Mouse (Mus musculus) neural tube, embryonic 15.5 days (tissue): ENCODE results near the gene Olfr975. TPM values are rescaled to one million over a fixed set of nuclear protein-coding genes. Genes with fewer than 3 reads are reported as not detected.
"Not testable (repeated sequence)": the region's sequence is repeated elsewhere in the genome, so short reads cannot be mapped to it uniquely, and the experiment has no call there.

Source experiments
- ATAC-seq: fragments of 200-750 bp; cut with Nextera tagmentation; 2 replicates; pipeline ENCODE4 v1.8.0; 2017; ENCODE audit warnings: mild to moderate bottlenecking, moderate TSS enrichment, moderate library complexity; ENCODE audit not compliant: low FRiP score
- H3K27ac ChIP-seq: fragments of 300-500 bp; sonication (generic); replicated peaks from 2 replicates; pipeline ENCODE4 v1.5.1; 2015; ENCODE audit warnings: mild to moderate bottlenecking, inconsistent platforms
- H3K27me3 ChIP-seq: fragments of 300-500 bp; sonication (generic); replicated peaks from 2 replicates; pipeline ENCODE4 v1.6.1; 2015; ENCODE audit warnings: inconsistent platforms
- H3K36me3 ChIP-seq: fragments of 300-500 bp; sonication (generic); 2 replicates; pipeline ENCODE4 v1.6.1; 2015; ENCODE audit warnings: inconsistent platforms
- H3K4me1 ChIP-seq: fragments of 300-500 bp; sonication (generic); 2 replicates; pipeline ENCODE4 v1.6.1; 2015; ENCODE audit warnings: inconsistent platforms
- H3K4me2 ChIP-seq: fragments of 300-500 bp; sonication (generic); 2 replicates; pipeline ENCODE4 v1.6.1; 2015; ENCODE audit warnings: inconsistent platforms, mild to moderate bottlenecking, moderate library complexity
- H3K4me3 ChIP-seq: fragments of 300-500 bp; sonication (generic); replicated peaks from 2 replicates; pipeline ENCODE4 v1.5.1; 2015; ENCODE audit warnings: mild to moderate bottlenecking, inconsistent platforms
- H3K9ac ChIP-seq: fragments of 300-500 bp; sonication (generic); replicated peaks from 2 replicates; pipeline ENCODE4 v1.6.1; 2015; ENCODE audit warnings: mild to moderate bottlenecking, inconsistent platforms
- H3K9me3 ChIP-seq: fragments of 300-500 bp; sonication (generic); replicated peaks from 2 replicates; pipeline ENCODE4 v1.6.1; 2016; ENCODE audit warnings: inconsistent platforms
- WGBS: fragments of 180-500 bp; shearing (Covaris S2); methylation state at CpG from one replicate; pipeline ENCODE4 v1.1.7; 2015; ENCODE audit warnings: mixed read lengths; 5-methylcytosine and 5-hydroxymethylcytosine counted together
- polyA plus RNA-seq: library from polyadenylated mRNA; unstranded; fragments of >200 nt; fragmentation: Nextera tagmentation; extraction: Ambion mirVana; gene quantifications from 2 replicates; pipeline ENCODE4 v1.2.1, GENCODE M21; 2015

The Olfr975 gene
- not detected in 2 replicates for polyA plus RNA-seq

GRCm38 (mm10) chr9:39951946-39952345 lies at the start of gene Olfr975:
Gene Olfr975, minus strand, starts transcription at chr9:39952046.
- Histone ChIP-seq H3K9ac (no peak within 1 kb of the TSS), H3K4me1 (no peaks in the 10 kb centered on the region), H3K27me3 (no peaks in the 10 kb centered on the region), H3K36me3 (no peaks in the 10 kb centered on the region), H3K4me3 (no peak within 1 kb of the TSS), H3K9me3 (no peaks in the 10 kb centered on the region), H3K4me2 (no peak within 1 kb of the TSS), H3K27ac (no peak within 1 kb of the TSS)
- ATAC-seq: no peak
- WGBS: 57% methylated on average over 1 of the region's 1 CpGs

GRCm38 (mm10) chr9:39991813-39992212 lies 40.0 kb upstream of the Olfr975 start, which contains the start of gene Olfr978:
Gene Olfr978, plus strand, starts transcription at chr9:39992113.
- 93% methylated on average over 2 of the region's 2 CpGs for WGBS
- no peaks in the 10 kb centered on the region for H3K4me1 ChIP-seq
- no peaks in the 10 kb centered on the region for H3K27me3 ChIP-seq
- no peaks in the 10 kb centered on the region for H3K36me3 ChIP-seq
- no peak within 1 kb of the TSS for H3K9ac ChIP-seq
- no peak for ATAC-seq
- H3K4me3 ChIP-seq: no peak within 1 kb of the TSS
- H3K4me2 ChIP-seq: no peak within 1 kb of the TSS
- H3K27ac ChIP-seq: no peak within 1 kb of the TSS
- no peaks in the 10 kb centered on the region for H3K9me3 ChIP-seq

GRCm38 (mm10) chr9:39976581-39977145 lies 24.8 kb upstream of the Olfr975 start:
- 90% methylated on average over 1 of the region's 1 CpGs for whole genome bisulfite sequencing

GRCm38 (mm10) chr9:39961033-39961432 lies 9.2 kb upstream of the Olfr975 start, which contains the start of gene Olfr976:
Gene Olfr976, minus strand, starts transcription at chr9:39961133.
- not testable (repeated sequence) for ATAC-seq, H3K9me3 ChIP-seq, H3K27ac ChIP-seq, H3K9ac ChIP-seq, H3K27me3 ChIP-seq, H3K4me2 ChIP-seq, H3K36me3 ChIP-seq, H3K4me1 ChIP-seq, H3K4me3 ChIP-seq
- 92% methylated on average over 8 of the region's 9 CpGs for WGBS

More at GRCm38 (mm10) chr9:39976581-39977145, 24.8 kb upstream of the Olfr975 start:
- not testable (repeated sequence) for H3K36me3 ChIP-seq, H3K4me3 ChIP-seq, H3K27ac ChIP-seq, H3K9me3 ChIP-seq, H3K4me2 ChIP-seq, ATAC-seq, H3K9ac ChIP-seq, H3K27me3 ChIP-seq, H3K4me1 ChIP-seq

GRCm38 (mm10) chr9:39937201-39937600 lies 14.6 kb downstream of the Olfr975 start, which contains the start of gene Olfr974:
Gene Olfr974, plus strand, starts transcription at chr9:39937501.
- Histone ChIP-seq H3K27ac (no peak within 1 kb of the TSS), H3K4me2 (no peak within 1 kb of the TSS), H3K4me1 (no peaks in the 10 kb centered on the region), H3K27me3 (no peaks in the 10 kb centered on the region), H3K9ac (no peak within 1 kb of the TSS), H3K4me3 (no peak within 1 kb of the TSS), H3K36me3 (no peaks in the 10 kb centered on the region), H3K9me3 (no peaks in the 10 kb centered on the region)
- WGBS: 77% methylated on average over 1 of the region's 1 CpGs
- ATAC-seq: no peak

GRCm38 (mm10) chr9:39928837-39929236 lies 23.0 kb downstream of the Olfr975 start:
- not testable (repeated sequence) for H3K36me3 ChIP-seq, H3K4me1 ChIP-seq, H3K4me3 ChIP-seq, H3K9ac ChIP-seq, H3K9me3 ChIP-seq, H3K27me3 ChIP-seq, H3K4me2 ChIP-seq, H3K27ac ChIP-seq
- peak; percentile 39; the same call in 1 of the 2 replicates for ATAC-seq
- 41% methylated on average over 1 of the region's 1 CpGs for WGBS

GRCm38 (mm10) chr9:39927975-39928836 lies 23.6 kb downstream of the Olfr975 start:
- H3K27ac ChIP-seq, H3K4me1 ChIP-seq, H3K4me2 ChIP-seq, H3K4me3 ChIP-seq, H3K9me3 ChIP-seq, H3K9ac ChIP-seq, H3K36me3 ChIP-seq, H3K27me3 ChIP-seq: not testable (repeated sequence)
- no CpG with 5 or more reads among the region's 4 CpGs for WGBS
- ATAC-seq: peak; percentile 96

GRCm38 (mm10) chr9:39909939-39910338 lies 41.9 kb downstream of the Olfr975 start:
- no peaks in the 10 kb centered on the region for H3K36me3 ChIP-seq
- no peak overlapping the region for H3K9ac ChIP-seq
- ATAC-seq: no peak

DNA sequence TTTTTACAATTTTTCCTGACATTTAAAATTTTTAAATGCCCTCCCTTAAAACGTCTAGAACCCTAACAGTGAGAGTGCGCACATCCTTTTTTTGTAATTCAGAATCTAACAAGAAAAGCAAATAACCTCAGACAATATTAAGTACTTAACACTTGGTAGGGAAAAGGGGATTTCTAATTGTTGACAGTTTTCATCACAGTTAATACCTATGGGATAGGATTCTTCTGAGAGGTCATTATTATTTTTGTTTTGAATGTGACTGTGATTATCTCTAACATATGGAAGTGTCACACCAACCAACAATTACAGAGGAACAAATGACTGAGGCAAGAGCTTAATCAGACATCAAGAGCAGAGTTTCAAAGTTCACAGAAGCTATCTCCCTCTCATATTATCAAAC lies 44.8 kb downstream of the Olfr975 start, which contains the start of gene Olfr229:
Gene Olfr229, plus strand, starts transcription at position 301 of the 400 bp plus-strand sequence.
- Histone ChIP-seq H3K4me2 (no peak within 1 kb of the TSS), H3K4me3 (no peak within 1 kb of the TSS), H3K27me3 (no peaks in the 10 kb centered on the region), H3K27ac (no peak within 1 kb of the TSS), H3K9ac (no peak within 1 kb of the TSS), H3K4me1 (no peaks in the 10 kb centered on the region), H3K36me3 (no peaks in the 10 kb centered on the region), H3K9me3 (no peaks in the 10 kb centered on the region)
- ATAC-seq: no peak
- WGBS: 73% methylated on average over 2 of the region's 2 CpGs

More at GRCm38 (mm10) chr9:39909939-39910338, 41.9 kb downstream of the Olfr975 start:
- WGBS: 84% methylated on average over 3 of the region's 3 CpGs
- no peak overlapping the region for H3K4me3 ChIP-seq
- H3K27me3 ChIP-seq: no peaks in the 10 kb centered on the region
- no peaks in the 10 kb centered on the region for H3K9me3 ChIP-seq
- H3K27ac ChIP-seq: no peak overlapping the region
- H3K4me2 ChIP-seq: no peak overlapping the region
- no peaks in the 10 kb centered on the region for H3K4me1 ChIP-seq

DNA sequence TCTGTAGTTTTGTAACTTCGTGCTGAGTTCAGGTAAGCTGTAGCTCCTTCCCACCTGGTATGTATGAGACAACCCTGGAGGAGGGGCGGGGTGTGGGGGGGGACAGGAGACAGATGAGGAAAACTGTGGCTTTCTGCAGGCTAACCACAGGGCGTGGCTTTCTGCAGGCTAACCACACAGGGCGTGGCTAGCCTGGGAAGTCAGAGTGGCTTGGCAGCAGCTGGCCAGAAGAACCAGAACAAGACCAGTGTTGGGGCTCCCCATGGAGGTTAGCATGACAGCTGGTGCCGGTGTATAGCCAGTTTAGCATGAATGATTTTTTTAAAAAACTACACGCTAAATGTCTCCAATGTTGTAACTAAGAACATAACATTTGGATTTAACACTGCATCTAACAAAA lies 46.7 kb downstream of the Olfr975 start:
- Histone ChIP-seq H3K4me1 (no peaks in the 10 kb centered on the region), H3K36me3 (no peaks in the 10 kb centered on the region), H3K4me2 (no peak overlapping the region), H3K27me3 (no peaks in the 10 kb centered on the region), H3K9me3 (no peaks in the 10 kb centered on the region), H3K4me3 (no peak overlapping the region), H3K9ac (no peak overlapping the region), H3K27ac (no peak overlapping the region)
- 83% methylated on average over 6 of the region's 6 CpGs for WGBS
- ATAC-seq: no peak
